Mouse (Mus musculus) hindbrain, postnatal 0 days (tissue): ENCODE measurements at regions not wholly inside any gene's neighbourhood (a gene's known extent, or its start where the extent isn't known, plus 50 kb on each side); places are given as distances from the start of the nearest gene placed in this dataset.

Experiments used
- ATAC-seq: fragments of 200-750 bp; cut with Nextera tagmentation; 2 replicates; pipeline ENCODE4 v1.8.0; 2017; ENCODE audit warnings: mild to moderate bottlenecking, moderate TSS enrichment, moderate library complexity
- DNase-seq: peaks from one replicate; pipeline ENCODE4 v3.0.0-alpha.2; 2015; ENCODE audit warnings: low spot score
- H3K27ac ChIP-seq: fragments of 300-500 bp; sonication (generic); 2 replicates; pipeline ENCODE4 v1.5.1; 2014; ENCODE audit warnings: mild to moderate bottlenecking
- H3K27me3 ChIP-seq: fragments of 300-500 bp; sonication (generic); 2 replicates; pipeline ENCODE4 v1.6.1; 2014; ENCODE audit warnings: low read length, mixed read lengths; ENCODE audit not compliant: insufficient read depth
- H3K36me3 ChIP-seq: fragments of 300-500 bp; sonication (generic); 2 replicates; pipeline ENCODE4 v1.6.1; 2014; ENCODE audit warnings: low read length, mixed read lengths; ENCODE audit not compliant: insufficient read depth
- H3K4me1 ChIP-seq: fragments of 300-500 bp; sonication (generic); 2 replicates; pipeline ENCODE4 v1.6.1; 2014; ENCODE audit warnings: antibody characterized with exemption, low read length, mixed read lengths; ENCODE audit not compliant: insufficient read depth
- H3K4me2 ChIP-seq: fragments of 300-500 bp; sonication (generic); 2 replicates; pipeline ENCODE4 v1.6.1; 2014; ENCODE audit warnings: low read depth, mild to moderate bottlenecking, low read length, moderate library complexity, mixed read lengths
- H3K4me3 ChIP-seq: fragments of 300-500 bp; sonication (generic); 2 replicates; pipeline ENCODE4 v1.5.1; 2014; ENCODE audit warnings: low read length
- H3K9ac ChIP-seq: fragments of 300-500 bp; sonication (generic); replicated peaks from 2 replicates; pipeline ENCODE4 v1.6.1; 2014; ENCODE audit warnings: mild to moderate bottlenecking, low read length, moderate library complexity, mixed read lengths
- H3K9me3 ChIP-seq: fragments of 300-500 bp; sonication (generic); 2 replicates; pipeline ENCODE4 v1.6.1; 2016; ENCODE audit warnings: low read length, mixed read lengths
- CTCF ChIP-seq: IDR thresholded peaks from 2 replicates; pipeline ENCODE4 v1.5.1; 2016; ENCODE audit warnings: antibody characterized with exemption, control low read depth, low read depth
- WGBS: fragments of 180-500 bp; shearing (Covaris S2); extraction: QIAGEN DNeasy Blood & Tissue Kit; methylation state at CpG from one replicate; pipeline ENCODE4 v1.1.7; 2014; 5-methylcytosine and 5-hydroxymethylcytosine counted together

- ATAC-seq (no peak), DNase-seq (no peak)
- Histone ChIP-seq H3K27ac (no peak overlapping the region), H3K27me3 (no peaks in the 10 kb centered on the region), H3K4me1 (no peaks in the 10 kb centered on the region), H3K9me3 (no peaks in the 10 kb centered on the region), H3K36me3 (no peaks in the 10 kb centered on the region), H3K4me2 (no peak overlapping the region), H3K9ac (no peak overlapping the region), H3K4me3 (no peak overlapping the region)
- 81% methylated on average over 2 of the region's 2 CpGs for WGBS
- TF ChIP-seq CTCF, result no peak
Observed at GRCm38 (mm10) chr5:5956716-5957115, 207.6 kb upstream of the Steap1 start.

DNA sequence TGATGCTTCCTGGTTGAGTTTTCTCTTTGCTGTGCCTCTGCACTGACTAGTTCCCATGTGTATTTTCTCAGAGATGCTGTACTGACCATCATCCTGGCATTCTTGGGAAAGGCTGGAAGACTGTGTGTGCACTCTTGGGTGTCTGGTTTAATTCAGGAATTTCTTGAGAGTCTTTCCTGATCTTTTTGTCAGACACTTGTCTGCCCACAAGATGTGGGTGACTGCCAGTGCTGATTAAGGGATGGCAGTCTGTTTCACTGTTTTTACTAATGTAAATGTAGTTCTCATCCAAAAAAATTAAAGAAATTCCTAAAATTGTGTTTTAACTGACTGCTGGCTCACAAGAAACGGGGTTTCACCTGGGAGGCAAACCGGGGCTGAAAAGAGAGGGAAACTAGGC, 206.7 kb upstream of the Steap1 start:
- TF ChIP-seq CTCF, result no peak
- 82% methylated on average over 2 of the region's 2 CpGs for WGBS
- DNase-seq (no peak), ATAC-seq (no peak)
- Histone ChIP-seq H3K27ac (no peak overlapping the region), H3K27me3 (no peaks in the 10 kb centered on the region), H3K4me1 (no peaks in the 10 kb centered on the region), H3K9me3 (no peaks in the 10 kb centered on the region), H3K36me3 (no peaks in the 10 kb centered on the region), H3K9ac (no peak overlapping the region), H3K4me2 (no peak overlapping the region), H3K4me3 (no peak overlapping the region)

DNA sequence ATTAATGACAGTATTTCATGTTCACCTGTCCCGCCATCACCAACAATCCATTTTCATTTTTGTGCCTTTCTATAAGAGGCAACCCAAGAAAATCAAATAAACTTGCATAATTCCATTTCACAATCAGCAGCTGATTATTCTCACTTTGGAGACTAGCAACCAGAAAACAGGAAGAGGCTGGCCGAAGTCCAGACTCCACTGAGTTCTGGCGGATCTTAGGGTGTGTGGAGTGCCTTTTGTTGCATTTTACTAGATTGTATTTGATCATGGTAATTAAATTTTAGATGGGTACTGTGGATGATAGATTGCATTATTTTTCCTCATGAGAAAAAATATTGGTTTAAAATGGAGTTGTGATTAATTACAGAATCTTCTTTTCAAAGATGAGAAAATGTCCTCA, 176.7 kb upstream of the Steap1 start:
- Histone ChIP-seq H3K4me1 (no peaks in the 10 kb centered on the region), H3K27me3 (no peaks in the 10 kb centered on the region), H3K4me2 (no peak overlapping the region), H3K27ac (no peak overlapping the region), H3K36me3 (no peaks in the 10 kb centered on the region), H3K9ac (no peak overlapping the region), H3K9me3 (no peaks in the 10 kb centered on the region), H3K4me3 (no peak overlapping the region)
- DNase-seq, result peak; percentile 31
- TF ChIP-seq CTCF, result no peak
- 59% methylated on average over 3 of the region's 3 CpGs for WGBS
- no peak for ATAC-seq

- no peak for ATAC-seq
- TF ChIP-seq CTCF, result no peak
- DNase-seq, result no peak
Observed at GRCm38 (mm10) chr5:5916427-5916826, 167.3 kb upstream of the Steap1 start.

GRCm38 (mm10) chr5:5889376-5889775, 140.2 kb upstream of the Steap1 start:
- H3K27me3 ChIP-seq, result no peaks in the 10 kb centered on the region

More at GRCm38 (mm10) chr5:5916427-5916826, 167.3 kb upstream of the Steap1 start:
- H3K4me1 ChIP-seq, result no peaks in the 10 kb centered on the region
- no peak overlapping the region for H3K9ac ChIP-seq
- H3K27ac ChIP-seq, result no peak overlapping the region
- H3K4me3 ChIP-seq, result no peak overlapping the region
- H3K36me3 ChIP-seq, result no peaks in the 10 kb centered on the region
- WGBS, result 52% methylated on average over 1 of the region's 1 CpGs
- H3K4me2 ChIP-seq, result no peak overlapping the region
- H3K9me3 ChIP-seq, result no peaks in the 10 kb centered on the region
- H3K27me3 ChIP-seq, result no peaks in the 10 kb centered on the region

GRCm38 (mm10) chr5:5873425-5873824, 124.3 kb upstream of the Steap1 start:
- H3K9ac ChIP-seq, result no peak overlapping the region
- no peak for DNase-seq
- no peak overlapping the region for H3K27ac ChIP-seq
- TF ChIP-seq CTCF, result no peak
- no peak overlapping the region for H3K4me3 ChIP-seq
- H3K9me3 ChIP-seq, result no peaks in the 10 kb centered on the region
- ATAC-seq, result no peak
- H3K4me1 ChIP-seq, result no peaks in the 10 kb centered on the region
- H3K36me3 ChIP-seq, result no peaks in the 10 kb centered on the region
- 90% methylated on average over 5 of the region's 5 CpGs for WGBS
- H3K4me2 ChIP-seq, result no peak overlapping the region
- no peaks in the 10 kb centered on the region for H3K27me3 ChIP-seq

More at GRCm38 (mm10) chr5:5889376-5889775, 140.2 kb upstream of the Steap1 start:
- DNase-seq (no peak), ATAC-seq (no peak)
- 73% methylated on average over 2 of the region's 2 CpGs for WGBS
- no peak overlapping the region for H3K27ac ChIP-seq
- TF ChIP-seq CTCF, result no peak
- H3K9me3 ChIP-seq, result no peaks in the 10 kb centered on the region
- H3K4me2 ChIP-seq, result no peak overlapping the region
- H3K9ac ChIP-seq, result no peak overlapping the region
- H3K4me3 ChIP-seq, result no peak overlapping the region
- no peaks in the 10 kb centered on the region for H3K36me3 ChIP-seq
- H3K4me1 ChIP-seq, result no peaks in the 10 kb centered on the region

GRCm38 (mm10) chr5:5856146-5856724, 107.1 kb upstream of the Steap1 start:
- no peak overlapping the region for H3K4me3 ChIP-seq
- H3K4me2 ChIP-seq, result no peak overlapping the region
- ATAC-seq (no peak), DNase-seq (no peak)
- no peaks in the 10 kb centered on the region for H3K4me1 ChIP-seq
- 47% methylated on average over 12 of the region's 12 CpGs for WGBS
- H3K27me3 ChIP-seq, result no peaks in the 10 kb centered on the region
- H3K9me3 ChIP-seq, result no peaks in the 10 kb centered on the region
- no peak for TF ChIP-seq CTCF
- H3K36me3 ChIP-seq, result no peaks in the 10 kb centered on the region
- no peak overlapping the region for H3K9ac ChIP-seq
- no peak overlapping the region for H3K27ac ChIP-seq
